Mouse (Mus musculus) G1E (cell line): ENCODE measurements at regions not wholly inside any gene's neighbourhood (a gene's known extent, or its start where the extent isn't known, plus 50 kb on each side); places are given as distances from the start of the nearest gene placed in this dataset.

Source experiments
- CTCF ChIP-seq: IDR thresholded peaks from 2 replicates; pipeline ENCODE4 v1.5.1; 2012; ENCODE audit warnings: low read depth, low read length, inconsistent platforms, mixed read lengths
- GATA1 ChIP-seq: IDR thresholded peaks from 2 replicates; pipeline ENCODE4 v1.6.1; 2012; ENCODE audit warnings: borderline replicate concordance, low read length, inconsistent platforms, mixed read lengths
- GATA2 ChIP-seq: IDR thresholded peaks from 2 replicates; pipeline ENCODE4 v1.6.1; 2012; ENCODE audit warnings: low read depth, low read length, inconsistent platforms, borderline replicate concordance
- POLR2AphosphoS5 ChIP-seq: IDR thresholded peaks from 2 replicates; pipeline ENCODE4 v1.6.1; 2012; ENCODE audit warnings: low read depth, low read length, inconsistent platforms; ENCODE audit not compliant: insufficient replicate concordance
- TAL1 ChIP-seq: conservative IDR thresholded peaks from 2 replicates; pipeline ENCODE4 v1.6.1; 2012; ENCODE audit warnings: low read depth, low read length, inconsistent platforms, mixed read lengths

DNA sequence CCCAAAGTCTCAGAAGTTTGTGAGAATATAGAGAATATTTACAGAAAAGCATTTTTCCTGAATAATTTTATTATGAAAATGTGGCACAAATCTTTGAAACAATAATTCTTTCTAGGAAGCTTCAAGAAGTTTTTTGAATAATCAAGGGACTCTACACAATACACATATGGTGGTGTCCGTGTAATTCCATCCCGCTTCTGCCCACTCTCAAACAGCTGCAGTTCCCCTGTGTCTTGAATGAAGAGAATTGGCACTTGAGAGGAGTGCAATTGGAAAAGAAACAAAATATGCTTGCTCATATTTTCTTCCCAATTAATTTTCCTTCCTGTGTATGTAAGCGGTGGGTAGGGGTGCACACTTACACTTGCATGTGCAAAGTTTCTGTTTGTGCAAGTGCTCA is 805.7 kb upstream of the Tbl1xr1 start:
- TF ChIP-seq CTCF (no peak), GATA2 (no peak), GATA1 (no peak), TAL1 (no peak), POLR2AphosphoS5 (no peak)
